Mouse (Mus musculus): ENCODE measurements at regions not wholly inside any gene's neighbourhood (a gene's known extent, or its start where the extent isn't known, plus 50 kb on each side); places are given as distances from the start of the nearest gene placed in this dataset.

GRCm38 (mm10) chr13:88602244-88602643, 219.0 kb upstream of the Edil3 start:
- Histone ChIP-seq H3K27me3 (ENCODE audit: insufficient read depth, low read length) (no peaks in the 10 kb centered on the region), H3K9ac (replicated peaks; ENCODE audit: low read length, poor library complexity, severe bottlenecking) (no peak overlapping the region), H3K4me1 (ENCODE audit: insufficient read depth, low read length) (no peaks in the 10 kb centered on the region), H3K4me2 (ENCODE audit: low read depth, low read length, poor library complexity, severe bottlenecking) (no peak overlapping the region), H3K4me3 (ENCODE audit: low read depth, low read length) (no peak overlapping the region), H3K27ac (ENCODE audit: low read depth, low read length) (no peak overlapping the region), H3K36me3 (ENCODE audit: insufficient read depth, low read length) (no peaks in the 10 kb centered on the region), H3K9me3 (ENCODE audit: low read length) (no peaks in the 10 kb centered on the region)
- WGBS: 61% methylated on average over 1 of the region's 1 CpGs
- DNase-seq (ENCODE audit: low spot score): no peak
- TF ChIP-seq CTCF (IDR thresholded peaks at IDR 0.05): no peak
- ATAC-seq (ENCODE audit: low FRiP score): no peak

DNA sequence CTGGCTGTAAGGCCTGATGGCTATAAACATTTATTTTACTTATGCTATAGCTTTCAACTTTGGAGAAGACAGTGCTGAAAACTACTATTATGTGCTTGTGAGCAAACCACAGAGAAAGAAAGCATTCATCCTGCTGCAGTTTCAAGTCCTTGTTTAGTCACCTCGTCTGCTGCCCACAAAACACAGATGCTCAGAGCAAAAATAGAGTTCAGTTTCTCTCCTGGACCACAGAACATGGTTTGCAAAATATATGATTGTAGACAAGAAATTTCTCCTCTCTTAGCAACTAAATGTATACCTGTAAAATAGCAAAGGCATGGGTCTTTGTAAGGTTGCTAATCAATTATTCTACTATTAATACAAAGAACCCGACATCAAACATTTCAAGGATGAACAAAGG, 210.7 kb upstream of the Edil3 start:
- 77% methylated on average over 2 of the region's 2 CpGs for WGBS
- H3K9ac ChIP-seq (replicated peaks; ENCODE audit: low read length, poor library complexity, severe bottlenecking): no peak overlapping the region
- H3K27me3 ChIP-seq (ENCODE audit: insufficient read depth, low read length): no peaks in the 10 kb centered on the region
- ATAC-seq (ENCODE audit: low FRiP score): no peak
- H3K27ac ChIP-seq (ENCODE audit: low read depth, low read length): no peak overlapping the region
- H3K9me3 ChIP-seq (ENCODE audit: low read length): no peaks in the 10 kb centered on the region
- no peak for TF ChIP-seq CTCF (IDR thresholded peaks at IDR 0.05)
- H3K4me1 ChIP-seq (ENCODE audit: insufficient read depth, low read length): no peaks in the 10 kb centered on the region
- no peaks in the 10 kb centered on the region for H3K36me3 ChIP-seq (ENCODE audit: insufficient read depth, low read length)
- H3K4me3 ChIP-seq (ENCODE audit: low read depth, low read length): no peak overlapping the region
- no peak for DNase-seq (ENCODE audit: low spot score)
- no peak overlapping the region for H3K4me2 ChIP-seq (ENCODE audit: low read depth, low read length, poor library complexity, severe bottlenecking)

GRCm38 (mm10) chr13:88613231-88613630, 208.0 kb upstream of the Edil3 start:
- no peak for TF ChIP-seq CTCF (IDR thresholded peaks at IDR 0.05)
- Histone ChIP-seq H3K4me1 (ENCODE audit: insufficient read depth, low read length) (no peaks in the 10 kb centered on the region), H3K9ac (replicated peaks; ENCODE audit: low read length, poor library complexity, severe bottlenecking) (no peak overlapping the region), H3K9me3 (ENCODE audit: low read length) (no peaks in the 10 kb centered on the region), H3K4me2 (ENCODE audit: low read depth, low read length, poor library complexity, severe bottlenecking) (no peak overlapping the region), H3K4me3 (ENCODE audit: low read depth, low read length) (no peak overlapping the region), H3K27ac (ENCODE audit: low read depth, low read length) (no peak overlapping the region), H3K27me3 (ENCODE audit: insufficient read depth, low read length) (no peaks in the 10 kb centered on the region), H3K36me3 (ENCODE audit: insufficient read depth, low read length) (no peaks in the 10 kb centered on the region)
- DNase-seq (ENCODE audit: low spot score) (no peak), ATAC-seq (ENCODE audit: low FRiP score) (no peak)
- WGBS: 87% methylated on average over 3 of the region's 3 CpGs

DNA sequence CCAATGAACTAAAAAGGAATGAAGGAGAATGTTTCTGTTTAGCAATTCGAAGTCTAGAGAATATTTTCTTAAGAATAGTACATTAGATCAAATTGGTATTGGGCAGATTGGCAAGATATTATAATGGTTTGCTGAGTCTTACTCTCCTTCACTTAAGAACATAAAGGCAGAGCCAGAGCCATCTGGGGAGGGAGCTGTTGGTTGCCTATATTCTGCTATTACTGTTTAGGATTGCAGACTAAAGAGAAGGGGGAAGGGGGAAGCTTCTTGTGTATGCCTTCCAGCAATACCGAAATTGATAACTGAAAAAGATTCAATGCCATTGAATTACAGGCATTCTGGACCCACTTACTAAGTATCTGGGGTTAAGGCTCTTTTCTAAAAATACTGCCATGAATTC, 171.1 kb upstream of the Edil3 start:
- DNase-seq (ENCODE audit: low spot score) (no peak), ATAC-seq (ENCODE audit: low FRiP score) (no peak)
- Histone ChIP-seq H3K36me3 (ENCODE audit: insufficient read depth, low read length) (no peaks in the 10 kb centered on the region), H3K27me3 (ENCODE audit: insufficient read depth, low read length) (no peaks in the 10 kb centered on the region), H3K4me3 (ENCODE audit: low read depth, low read length) (no peak overlapping the region), H3K9me3 (ENCODE audit: low read length) (no peaks in the 10 kb centered on the region), H3K4me1 (ENCODE audit: insufficient read depth, low read length) (no peaks in the 10 kb centered on the region), H3K4me2 (ENCODE audit: low read depth, low read length, poor library complexity, severe bottlenecking) (no peak overlapping the region), H3K9ac (replicated peaks; ENCODE audit: low read length, poor library complexity, severe bottlenecking) (no peak overlapping the region), H3K27ac (ENCODE audit: low read depth, low read length) (no peak overlapping the region)
- WGBS: 72% methylated on average over 2 of the region's 2 CpGs
- no peak for TF ChIP-seq CTCF (IDR thresholded peaks at IDR 0.05)

GRCm38 (mm10) chr13:88651036-88651435, 170.2 kb upstream of the Edil3 start:
- Histone ChIP-seq H3K27ac (ENCODE audit: low read depth, low read length) (no peak overlapping the region), H3K27me3 (ENCODE audit: insufficient read depth, low read length) (no peaks in the 10 kb centered on the region), H3K9ac (replicated peaks; ENCODE audit: low read length, poor library complexity, severe bottlenecking) (no peak overlapping the region), H3K4me2 (ENCODE audit: low read depth, low read length, poor library complexity, severe bottlenecking) (no peak overlapping the region), H3K4me1 (ENCODE audit: insufficient read depth, low read length) (no peaks in the 10 kb centered on the region), H3K36me3 (ENCODE audit: insufficient read depth, low read length) (no peaks in the 10 kb centered on the region), H3K9me3 (ENCODE audit: low read length) (no peaks in the 10 kb centered on the region), H3K4me3 (ENCODE audit: low read depth, low read length) (no peak overlapping the region)
- 40% methylated on average over 2 of the region's 2 CpGs for WGBS
- no peak for TF ChIP-seq CTCF (IDR thresholded peaks at IDR 0.05)
- DNase-seq (ENCODE audit: low spot score): no peak
- no peak for ATAC-seq (ENCODE audit: low FRiP score)

GRCm38 (mm10) chr13:88655030-88655429, 166.2 kb upstream of the Edil3 start:
- Histone ChIP-seq H3K4me2 (ENCODE audit: low read depth, low read length, poor library complexity, severe bottlenecking) (no peak overlapping the region), H3K4me1 (ENCODE audit: insufficient read depth, low read length) (no peaks in the 10 kb centered on the region), H3K9ac (replicated peaks; ENCODE audit: low read length, poor library complexity, severe bottlenecking) (no peak overlapping the region), H3K36me3 (ENCODE audit: insufficient read depth, low read length) (no peaks in the 10 kb centered on the region), H3K9me3 (ENCODE audit: low read length) (no peaks in the 10 kb centered on the region), H3K4me3 (ENCODE audit: low read depth, low read length) (no peak overlapping the region), H3K27me3 (ENCODE audit: insufficient read depth, low read length) (no peaks in the 10 kb centered on the region), H3K27ac (ENCODE audit: low read depth, low read length) (no peak overlapping the region)
- WGBS: 85% methylated on average over 3 of the region's 3 CpGs
- TF ChIP-seq CTCF (IDR thresholded peaks at IDR 0.05): no peak
- ATAC-seq (ENCODE audit: low FRiP score): no peak
- no peak for DNase-seq (ENCODE audit: low spot score)

GRCm38 (mm10) chr13:88675835-88676234, 145.4 kb upstream of the Edil3 start:
- Histone ChIP-seq H3K9ac (replicated peaks; ENCODE audit: low read length, poor library complexity, severe bottlenecking) (no peak overlapping the region), H3K4me1 (ENCODE audit: insufficient read depth, low read length) (no peaks in the 10 kb centered on the region), H3K27ac (ENCODE audit: low read depth, low read length) (no peak overlapping the region), H3K4me3 (ENCODE audit: low read depth, low read length) (no peak overlapping the region), H3K27me3 (ENCODE audit: insufficient read depth, low read length) (no peaks in the 10 kb centered on the region), H3K36me3 (ENCODE audit: insufficient read depth, low read length) (no peaks in the 10 kb centered on the region), H3K9me3 (ENCODE audit: low read length) (no peaks in the 10 kb centered on the region), H3K4me2 (ENCODE audit: low read depth, low read length, poor library complexity, severe bottlenecking) (no peak overlapping the region)
- DNase-seq (ENCODE audit: low spot score): no peak
- no peak for TF ChIP-seq CTCF (IDR thresholded peaks at IDR 0.05)
- ATAC-seq (ENCODE audit: low FRiP score): no peak
- 91% methylated on average over 5 of the region's 5 CpGs for WGBS
